ENCODE assay signal across 9 mouse cellular contexts in the genomic region with DNA sequence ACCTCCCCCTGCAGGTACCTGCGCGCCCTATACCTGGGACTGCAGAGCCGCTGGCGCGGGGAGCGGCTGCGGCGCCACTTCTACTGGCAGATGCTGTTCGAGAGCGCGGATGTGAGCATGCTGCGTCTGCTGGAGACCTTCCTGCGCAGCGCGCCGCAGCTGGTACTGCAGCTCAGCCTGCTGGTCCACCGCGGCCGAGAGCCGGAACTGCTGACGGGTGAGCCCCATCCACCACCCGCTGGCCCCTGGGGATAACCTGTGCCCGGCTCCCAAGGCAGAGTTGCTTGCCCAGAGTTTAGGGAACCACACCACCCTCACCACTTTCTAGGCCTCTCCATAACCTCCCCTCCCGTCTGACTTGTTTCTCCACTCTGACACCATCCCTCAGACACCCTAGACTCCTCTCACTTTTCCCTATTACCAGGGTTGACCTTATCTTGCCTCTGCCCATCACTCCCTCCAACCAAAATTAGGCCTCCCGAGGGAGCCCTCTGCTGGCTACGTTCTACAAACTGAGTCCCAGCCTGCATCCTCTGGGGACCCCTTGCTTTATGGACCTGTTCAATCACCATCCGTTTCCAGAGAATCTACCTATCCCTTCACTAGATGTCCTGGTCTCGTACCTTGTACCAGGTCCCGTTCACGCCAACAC. TPM values are rescaled to one million over a fixed set of nuclear protein-coding genes. Genes with fewer than 3 reads are reported as not detected.
DNase-seq lines count a peak whose midpoint lies in the region; ATAC-seq and TF ChIP-seq lines count a peak whose summit lies in the region.
"Had no signal": no experiment of that assay in that cellular context is flagged by ENCODE, and none has a peak within 500 bp of the region (broad histone marks: within the 10 kb centered on the region; RNA-seq: fewer than 3 reads in every experiment).

No protein-coding gene starts in this region.

- WGBS in intestine, postnatal 0 days: 8% methylated on average over 30 of the region's 30 CpGs
- 8% methylated on average over 30 of the region's 30 CpGs for WGBS in intestine, embryonic 15.5 days
- WGBS in limb, embryonic 13.5 days: 7% methylated on average over 30 of the region's 30 CpGs

- no peak overlapping the region for H3K4me2 ChIP-seq in intestine, postnatal 0 days (replicated peaks; ENCODE audit: low read depth)
- no peak overlapping the region for H3K4me2 ChIP-seq in intestine, embryonic 15.5 days (replicated peaks)
- peak overlapping the region; percentile 28; the same call in 1 of the 2 replicates for H3K4me2 ChIP-seq in limb, embryonic 13.5 days (replicated peaks)

- H3K4me3 ChIP-seq in intestine, postnatal 0 days (ENCODE audit: low read depth, low read length): no peak overlapping the region
- no peak overlapping the region for H3K4me3 ChIP-seq in intestine, embryonic 15.5 days (replicated peaks)
- H3K4me3 ChIP-seq in E14TG2a.4 (replicated peaks; ENCODE audit: low read length): peak overlapping the region; percentile 70
- peak overlapping the region; percentile 12; the same call in 1 of the 2 replicates for H3K4me3 ChIP-seq in limb, embryonic 13.5 days

- no peaks in the 10 kb centered on the region for H3K4me1 ChIP-seq in intestine, postnatal 0 days (replicated peaks; ENCODE audit: control insufficient read depth, insufficient read depth, low read length)
- 0 out of 2 replicates have a peak, but pooled peaks cover 5% of the 10 kb centered on the region for H3K4me1 ChIP-seq in intestine, embryonic 15.5 days (replicated peaks)
- H3K4me1 ChIP-seq in E14TG2a.4 (replicated peaks; ENCODE audit: low read depth, low read length): peaks cover 46% of the 10 kb centered on the region
- H3K4me1 ChIP-seq in limb, embryonic 13.5 days: peaks cover 14% of the 10 kb centered on the region; the same call in 1 of the 2 replicates

- H3K27me3 ChIP-seq in intestine, postnatal 0 days (replicated peaks; ENCODE audit: control insufficient read depth, insufficient read depth, low read length): peaks cover 14% of the 10 kb centered on the region
- H3K27me3 ChIP-seq in intestine, embryonic 15.5 days (replicated peaks): peaks cover 42% of the 10 kb centered on the region
- peaks cover 75% of the 10 kb centered on the region for H3K27me3 ChIP-seq in E14TG2a.4 (ENCODE audit: insufficient read depth, low read length)
- H3K27me3 ChIP-seq in limb, embryonic 13.5 days: peaks cover 74% of the 10 kb centered on the region

- H3K9me3 ChIP-seq in intestine, postnatal 0 days (ENCODE audit: control insufficient read depth): no peaks in the 10 kb centered on the region
- H3K9me3 ChIP-seq in intestine, embryonic 15.5 days: no peaks in the 10 kb centered on the region
- no peaks in the 10 kb centered on the region for H3K9me3 ChIP-seq in E14TG2a.4 (ENCODE audit: low read length)
- no peaks in the 10 kb centered on the region for H3K9me3 ChIP-seq in limb, embryonic 13.5 days

- no peak overlapping the region for H3K9ac ChIP-seq in intestine, postnatal 0 days (ENCODE audit: low read depth, low read length)
- no peak overlapping the region for H3K9ac ChIP-seq in intestine, embryonic 15.5 days
- H3K9ac ChIP-seq in limb, embryonic 13.5 days: no peak overlapping the region

- no peak for ATAC-seq in intestine, postnatal 0 days
- ATAC-seq in intestine, embryonic 15.5 days: no peak
- no peak for ATAC-seq in limb, embryonic 13.5 days (ENCODE audit: low FRiP score, low read depth)
- ATAC-seq: Patski had no signal

- DNase-seq in cerebellum, adult 9-10 months: peak; percentile 71
- no peak for DNase-seq in gastrocnemius, adult 8-10 months (ENCODE audit: low spot score in 2 of 2)
- DNase-seq in right cerebral cortex, adult 18-20 months: no peak
- DNase-seq in heart, postnatal 25 days (ENCODE audit: low spot score): no peak

- intact Hi-C loops in heart, postnatal 25 days (cut with DNase I): no loop called here

- H3K27ac ChIP-seq in intestine, postnatal 0 days (ENCODE audit: low read depth, low read length): no peak overlapping the region
- no peak overlapping the region for H3K27ac ChIP-seq in intestine, embryonic 15.5 days
- no peak overlapping the region for H3K27ac ChIP-seq in limb, embryonic 13.5 days

- no peaks in the 10 kb centered on the region for H3K36me3 ChIP-seq in intestine, postnatal 0 days (ENCODE audit: control insufficient read depth, insufficient read depth)
- no peaks in the 10 kb centered on the region for H3K36me3 ChIP-seq in intestine, embryonic 15.5 days
- no peaks in the 10 kb centered on the region for H3K36me3 ChIP-seq in E14TG2a.4 (ENCODE audit: insufficient read depth, low read length)
- no peaks in the 10 kb centered on the region for H3K36me3 ChIP-seq in limb, embryonic 13.5 days

- peak; percentile 10; the same call in 1 of the 2 replicates for TF ChIP-seq CTCF in intestine, postnatal 0 days (IDR thresholded peaks at IDR 0.05; ENCODE audit: low read depth)
- peak; percentile 30; the same call in 1 of the 2 replicates for TF ChIP-seq CTCF in E14TG2a.4 (conservative IDR thresholded peaks at IDR 0.05; ENCODE audit: low read length)

RNA-seq across cellular contexts. Expression of gene Ccm2l, which starts 12.9 kb away (rescaled TPM):
- polyA plus RNA-seq in intestine, postnatal 0 days (2015; fragmentation: Nextera tagmentation; extraction: Ambion mirVana): 1.5 and 1.7 TPM in 2 replicates
- 1.5 and 2.0 TPM in 2 replicates for polyA plus RNA-seq in intestine, embryonic 15.5 days (2015; fragmentation: Nextera tagmentation; extraction: Ambion mirVana)
- 1.7 and 1.9 TPM in 2 replicates for polyA plus RNA-seq in limb, embryonic 13.5 days (2015; fragmentation: Nextera tagmentation; extraction: Ambion mirVana)
- 1 to 10 TPM; 2.6 to 3.3 (median 2.8) TPM for total RNA-seq in gastrocnemius, adult 8-10 months (2022)
- 10 to 100 TPM; 15.8 to 16.7 TPM for total RNA-seq in heart, postnatal 25 days (2021)
- polyA plus RNA-seq: Patski had no signal

RNA-seq across cellular contexts. Expression of gene Xkr7, which starts 21.2 kb away (rescaled TPM):
- not detected in 2 replicates for polyA plus RNA-seq in intestine, postnatal 0 days (2015; fragmentation: Nextera tagmentation; extraction: Ambion mirVana)
- polyA plus RNA-seq in intestine, embryonic 15.5 days (2015; fragmentation: Nextera tagmentation; extraction: Ambion mirVana): 0.10 TPM in 2 replicates
- polyA plus RNA-seq in limb, embryonic 13.5 days (2015; fragmentation: Nextera tagmentation; extraction: Ambion mirVana): not detected in 2 replicates
- total RNA-seq in gastrocnemius, adult 8-10 months (2022): not detected
- total RNA-seq in heart, postnatal 25 days (2021): not detected
- polyA plus RNA-seq: Patski had no signal

RNA-seq across cellular contexts. Expression of gene Pdrg1, which starts 37.6 kb away (rescaled TPM):
- 47.0 and 50.3 TPM in 2 replicates for polyA plus RNA-seq in intestine, postnatal 0 days (2015; fragmentation: Nextera tagmentation; extraction: Ambion mirVana)
- 90.2 and 96.2 TPM in 2 replicates for polyA plus RNA-seq in intestine, embryonic 15.5 days (2015; fragmentation: Nextera tagmentation; extraction: Ambion mirVana)
- 126 and 131 TPM in 2 replicates for polyA plus RNA-seq in limb, embryonic 13.5 days (2015; fragmentation: Nextera tagmentation; extraction: Ambion mirVana)
- 10 to 100 TPM; 71.5 to 83.6 (median 81.3) TPM for total RNA-seq in gastrocnemius, adult 8-10 months (2022)
- total RNA-seq in heart, postnatal 25 days (2021): 100 to 1,000 TPM; 110 to 116 TPM

RNA-seq across cellular contexts. Expression of gene Hck, which starts 55.4 kb away (rescaled TPM):
- polyA plus RNA-seq in intestine, postnatal 0 days (2015; fragmentation: Nextera tagmentation; extraction: Ambion mirVana): 3.4 and 3.5 TPM in 2 replicates
- polyA plus RNA-seq in intestine, embryonic 15.5 days (2015; fragmentation: Nextera tagmentation; extraction: Ambion mirVana): 5.7 and 6.2 TPM in 2 replicates
- polyA plus RNA-seq in limb, embryonic 13.5 days (2015; fragmentation: Nextera tagmentation; extraction: Ambion mirVana): 6.7 and 7.9 TPM in 2 replicates
- total RNA-seq in gastrocnemius, adult 8-10 months (2022): under 1 TPM; 0.13 to 0.27 (median 0.21) TPM
- total RNA-seq in heart, postnatal 25 days (2021): 1 to 10 TPM; 1.1 to 1.4 TPM

Comparison
In these comparisons a context has a peak if more than half of its experiments do, and no peak if none do; other contexts are left out.
1. H3K4me3 ChIP-seq: peak in E14TG2a.4 (single experiment) and limb, embryonic 13.5 days (single experiment); none in intestine, postnatal 0 days (single experiment) and intestine, embryonic 15.5 days (single experiment).